Mouse (Mus musculus) layer of hippocampus, adult 2 months (tissue): ENCODE results near the gene Nbeal2. TPM values are rescaled to one million over a fixed set of nuclear protein-coding genes. Genes with fewer than 3 reads are reported as not detected.

Source experiments
- DNase-seq, 2 experiments: peaks; one replicate each; pipeline ENCODE4 v3.0.0; 2022; ENCODE audit warnings: low spot score in 2 of 2
- H3K27ac ChIP-seq: fragments of 200-600 bp; 2 replicates; pipeline ENCODE4 v1.8.1; 2022
- H3K4me3 ChIP-seq: fragments of 200-600 bp; 2 replicates; pipeline ENCODE4 v1.8.1; 2022; ENCODE audit warnings: mild to moderate bottlenecking
- CTCF ChIP-seq: fragments of 200-600 bp; conservative IDR thresholded peaks from 2 replicates; pipeline ENCODE4 v1.8.1; 2022; ENCODE audit warnings: antibody characterized with exemption, mild to moderate bottlenecking, moderate library complexity
- microRNA-seq, 2 experiments: library from miRNA; unstranded; fragments of <30 nt; microRNA quantifications; one replicate each; pipeline ENCODE4 v1.2.0; 2021
- total RNA-seq, 2 experiments: library from RNA; stranded (reverse); gene quantifications; 2 replicates each; pipeline ENCODE4 v1.2.3; 2021

Nbeal2 gene
- total RNA-seq, 2 experiments from 2014 or later: 17.7 to 18.0 TPM

GRCm38 (mm10) chr9:110582161-110582560, 71.8 kb downstream of the Nbeal2 start:
- DNase-seq: no peak
- Histone ChIP-seq H3K27ac (no peak overlapping the region), H3K4me3 (no peak overlapping the region)
- no peak for TF ChIP-seq CTCF

Small RNA genes within 50 kb of the gene (microRNA-seq; reads per million reads assigned to microRNA genes)
- 0 to 0.64 reads per million in 2 experiments for gene Mir8107

Other genes with a start within 250 kb of the Nbeal2 start
- gene Ptpn23, start 245.9 kb downstream of the Nbeal2 start, total RNA-seq: 10 to 100 TPM; 57.2 to 57.8 TPM
- gene Ngp, start 234.4 kb downstream of the Nbeal2 start, total RNA-seq: not detected
- 10 to 100 TPM; 22.0 to 25.4 TPM for gene Klhl18, start 177.5 kb downstream of the Nbeal2 start, total RNA-seq
- gene Kif9, start 177.2 kb downstream of the Nbeal2 start, total RNA-seq: 1 to 10 TPM; 3.5 to 3.7 TPM
- gene Setd2, start 121.6 kb downstream of the Nbeal2 start, total RNA-seq: 10 to 100 TPM; 50.9 to 64.9 TPM
- 1 to 10 TPM; 1.9 to 3.4 TPM for gene Nradd, start 29.7 kb downstream of the Nbeal2 start, total RNA-seq
- 10 to 100 TPM; 50.2 to 66.0 TPM for gene Ccdc12, start 2.3 kb upstream of the Nbeal2 start, total RNA-seq
- not detected for gene Myl3, start 87.7 kb upstream of the Nbeal2 start, total RNA-seq
- 1 to 10 TPM; 4.4 to 5.0 TPM for gene Pth1r, start 93.0 kb upstream of the Nbeal2 start, total RNA-seq
- gene Prss42, start 144.0 kb upstream of the Nbeal2 start, total RNA-seq: not detected
- gene Prss44, start 159.8 kb upstream of the Nbeal2 start, total RNA-seq: not detected
- under 1 TPM; 0.15 to 0.25 TPM for gene Prss43, start 172.5 kb upstream of the Nbeal2 start, total RNA-seq
- under 1 TPM in 1 of 2 experiments, not detected in 1; 0.51 TPM for gene Prss45, start 180.4 kb upstream of the Nbeal2 start, total RNA-seq
- not detected for gene Prss46, start 190.3 kb upstream of the Nbeal2 start, total RNA-seq
- gene Prss50, start 203.8 kb upstream of the Nbeal2 start, total RNA-seq: under 1 TPM; 0.32 to 0.51 TPM
- 10 to 100 TPM in 1 of 2 experiments, 1 to 10 TPM in 1; 9.1 to 14.6 TPM for gene Als2cl, start 225.7 kb upstream of the Nbeal2 start, total RNA-seq
- 1 to 10 TPM; 1.9 to 2.0 TPM for gene Tmie, start 226.0 kb upstream of the Nbeal2 start, total RNA-seq